Mouse (Mus musculus): ENCODE results near the gene Yipf1.

- TF ChIP-seq CTCF (IDR thresholded peaks at IDR 0.05; ENCODE audit: low read depth) (no peak), EP300 (IDR thresholded peaks at IDR 0.05; ENCODE audit: low read depth) (no peak)
These were observed 11.9 kb upstream of the Yipf1 start for GRCm38 (mm10) chr4:107302221-107302620.

All from liver, embryonic 14.5 days (tissue).